Mouse (Mus musculus) liver, embryonic 14.5 days (tissue): ENCODE data around the gene BC017158. TPM values are rescaled to one million over a fixed set of nuclear protein-coding genes. Genes with fewer than 3 reads are reported as not detected.

Experiments used
- ATAC-seq: fragments of 200-750 bp; cut with Nextera tagmentation; 2 replicates; pipeline ENCODE4 v1.8.0; 2017; ENCODE audit warnings: moderate number of reproducible peaks, mild to moderate bottlenecking, moderate library complexity; ENCODE audit not compliant: insufficient read depth
- DNase-seq, 3 experiments: peaks; one replicate each; pipeline ENCODE4 v3.0.0-alpha.2; 2012 to 2013; ENCODE audit warnings: low read depth in 3 of 3, low spot score in 3 of 3
- H3K27ac ChIP-seq: fragments of 300-500 bp; sonication (generic); 2 replicates; pipeline ENCODE4 v1.5.1; 2014; ENCODE audit warnings: moderate library complexity, mild to moderate bottlenecking, control low read depth, inconsistent platforms
- H3K27me3 ChIP-seq: fragments of 300-500 bp; sonication (generic); 2 replicates; pipeline ENCODE4 v1.6.1; 2014; ENCODE audit warnings: mild to moderate bottlenecking, low read length, moderate library complexity; ENCODE audit not compliant: control insufficient read depth, insufficient read depth
- H3K36me3 ChIP-seq: fragments of 300-500 bp; sonication (generic); replicated peaks from 2 replicates; pipeline ENCODE4 v1.6.1; 2014; ENCODE audit warnings: low read depth; ENCODE audit not compliant: control insufficient read depth, insufficient read depth
- H3K4me1 ChIP-seq, 2 experiments: fragments of 200-500 bp in 1 of 2; fragments of 300-500 bp in 1 of 2; sonication (generic) in 1 of 2; replicated peaks; 2 replicates each; pipeline ENCODE4 v1.6.1; 2012 to 2014; ENCODE audit warnings: antibody characterized with exemption in 1 of 2, inconsistent platforms in 1 of 2, low read length in 1 of 2; ENCODE audit not compliant: control insufficient read depth in 2 of 2, insufficient read depth in 2 of 2
- H3K4me2 ChIP-seq: fragments of 300-500 bp; sonication (generic); 2 replicates; pipeline ENCODE4 v1.6.1; 2014; ENCODE audit warnings: low read depth, mild to moderate bottlenecking, control low read depth, moderate library complexity
- H3K4me3 ChIP-seq, 2 experiments: fragments of 200-500 bp in 1 of 2; fragments of 300-500 bp in 1 of 2; sonication (generic) in 1 of 2; 2 replicates each; pipeline ENCODE4 v1.5.1; 2012 to 2014; ENCODE audit warnings: low read depth in 2 of 2, low read length in 2 of 2, mild to moderate bottlenecking in 2 of 2, control low read depth in 1 of 2, inconsistent platforms in 1 of 2, moderate library complexity in 1 of 2; ENCODE audit not compliant: insufficient read depth in 1 of 2
- H3K9ac ChIP-seq: fragments of 300-500 bp; sonication (generic); replicated peaks from 2 replicates; pipeline ENCODE4 v1.6.1; 2014; ENCODE audit warnings: mild to moderate bottlenecking, control low read depth, moderate library complexity
- H3K9me3 ChIP-seq: fragments of 300-500 bp; sonication (generic); 2 replicates; pipeline ENCODE4 v1.6.1; 2016; ENCODE audit warnings: low read length, mixed read lengths; ENCODE audit not compliant: control insufficient read depth
- CTCF ChIP-seq: IDR thresholded peaks from 2 replicates; pipeline ENCODE4 v1.5.1; 2016; ENCODE audit warnings: antibody characterized with exemption, low read depth, control low read depth
- EP300 ChIP-seq: IDR thresholded peaks from 2 replicates; pipeline ENCODE4 v1.6.1; 2016; ENCODE audit warnings: antibody characterized with exemption, low read depth
- WGBS: fragments of 180-500 bp; shearing (Covaris S2); extraction: QIAGEN DNeasy Blood & Tissue Kit; methylation state at CpG from one replicate; pipeline ENCODE4 v1.1.7; 2014; ENCODE audit not compliant: insufficient replicate concordance; 5-methylcytosine and 5-hydroxymethylcytosine counted together
- polyA plus RNA-seq, 2 experiments: library from polyadenylated mRNA; depleted of rRNA in 1 of 2; stranded (reverse) in 1 of 2; unstranded in 1 of 2; fragments of >200 nt; fragmentation: Nextera tagmentation in 1 of 2; extraction: Ambion mirVana in 1 of 2; gene quantifications; 2 replicates each; pipeline versions ENCODE4 v1.2.1 to v1.2.3; 2012 to 2014

Gene BC017158
- polyA plus RNA-seq, 2 experiments: 16.9 to 23.9 TPM

DNA sequence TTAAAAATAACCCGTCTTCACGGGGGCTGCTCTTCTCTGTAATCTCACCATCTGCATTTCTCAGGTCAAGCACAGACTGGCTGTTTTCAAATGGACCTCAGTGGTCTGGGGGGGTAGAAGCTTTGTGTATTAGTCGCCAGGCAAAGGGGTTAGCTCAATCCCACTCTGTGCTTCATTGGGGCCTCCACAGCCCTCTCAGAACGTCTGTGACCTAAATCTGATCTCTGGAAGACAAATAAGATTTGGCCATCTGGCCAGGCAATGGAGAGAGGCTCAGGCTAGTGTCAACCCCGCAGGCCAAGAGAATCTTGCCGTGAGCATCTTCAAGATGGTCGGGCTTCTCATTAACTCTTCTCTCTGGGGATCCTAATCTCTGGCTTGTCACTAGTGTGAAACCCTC, 16.5 kb upstream of the BC017158 start:
- Histone ChIP-seq H3K36me3 (no peaks in the 10 kb centered on the region), H3K9me3 (no peaks in the 10 kb centered on the region), H3K27ac (no peak overlapping the region), H3K9ac (no peak overlapping the region), H3K4me3 (no peak overlapping the region), H3K4me1 (peaks cover 13 to 16% of the 10 kb centered on the region in 2 experiments), H3K4me2 (no peak overlapping the region), H3K27me3 (peaks cover 4% of the 10 kb centered on the region)
- WGBS: 63% methylated on average over 7 of the region's 7 CpGs
- ATAC-seq (no peak), DNase-seq (no peak)
- TF ChIP-seq CTCF: no peak
- TF ChIP-seq EP300: no peak

GRCm38 (mm10) chr7:128313601-128314000, 15.6 kb upstream of the BC017158 start:
- Histone ChIP-seq H3K27me3 (peaks cover 4% of the 10 kb centered on the region), H3K9ac (no peak overlapping the region), H3K4me2 (no peak overlapping the region), H3K4me3 (no peak overlapping the region), H3K9me3 (no peaks in the 10 kb centered on the region), H3K36me3 (no peaks in the 10 kb centered on the region), H3K27ac (no peak overlapping the region), H3K4me1 (peaks cover 18 to 19% of the 10 kb centered on the region in 2 experiments)
- 57% methylated on average over 2 of the region's 2 CpGs for WGBS
- ATAC-seq (no peak), DNase-seq (no peak)
- TF ChIP-seq EP300 (no peak), CTCF (peak; percentile 49)

DNA sequence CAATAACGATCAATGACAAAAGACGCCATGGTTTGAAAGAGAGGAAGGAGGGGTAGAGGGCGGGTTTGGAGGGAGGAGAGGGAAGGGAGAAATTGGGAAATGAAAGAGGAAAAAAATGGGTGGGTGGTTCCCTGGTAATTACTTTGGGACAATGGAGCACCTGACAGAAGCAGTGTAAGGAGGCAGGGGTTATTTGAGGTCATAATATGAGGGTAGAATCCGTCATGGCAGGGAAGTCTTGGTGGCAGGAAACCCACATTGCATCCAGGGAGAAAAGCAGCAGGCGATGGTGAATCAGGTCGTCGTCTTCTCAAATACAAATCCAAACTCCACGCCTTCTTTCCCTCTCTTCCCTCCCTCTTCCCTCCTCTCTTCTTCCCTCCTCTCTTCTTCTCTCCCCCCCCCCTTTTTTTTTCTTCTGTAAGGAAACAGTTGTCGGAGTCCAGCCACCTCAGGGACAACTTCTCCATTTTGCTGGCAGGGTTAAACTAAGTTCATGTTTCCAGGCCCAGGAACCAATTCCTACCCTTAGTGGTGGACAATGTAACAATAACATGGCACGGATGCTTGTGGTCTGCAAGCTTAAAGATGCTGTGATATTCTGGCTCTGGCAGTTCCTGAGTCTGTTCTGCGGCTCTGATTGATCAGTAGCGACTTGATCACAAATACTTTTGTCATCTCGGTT, 14.5 kb upstream of the BC017158 start:
- no peak for ATAC-seq
- H3K9me3 ChIP-seq: no peaks in the 10 kb centered on the region
- H3K27me3 ChIP-seq: peaks cover 4% of the 10 kb centered on the region
- no peak for TF ChIP-seq CTCF
- TF ChIP-seq EP300: no peak
- no peak overlapping the region for H3K9ac ChIP-seq
- no peak for DNase-seq
- H3K4me2 ChIP-seq: no peak overlapping the region
- H3K27ac ChIP-seq: no peak overlapping the region
- no peak overlapping the region for H3K4me3 ChIP-seq
- H3K36me3 ChIP-seq: no peaks in the 10 kb centered on the region
- peaks cover 18 to 23% of the 10 kb centered on the region in 2 experiments for H3K4me1 ChIP-seq
- WGBS: 37% methylated on average over 13 of the region's 13 CpGs

GRCm38 (mm10) chr7:128311811-128312210, 13.8 kb upstream of the BC017158 start:
- DNase-seq: no peak
- Histone ChIP-seq H3K27ac (no peak overlapping the region), H3K4me1 (peaks cover 18 to 23% of the 10 kb centered on the region in 2 experiments), H3K4me3 (no peak overlapping the region), H3K36me3 (no peaks in the 10 kb centered on the region), H3K9ac (no peak overlapping the region), H3K27me3 (peaks cover 4% of the 10 kb centered on the region), H3K4me2 (no peak overlapping the region), H3K9me3 (no peaks in the 10 kb centered on the region)
- TF ChIP-seq EP300 (no peak), CTCF (no peak)
- 63% methylated on average over 8 of the region's 8 CpGs for WGBS
- no peak for ATAC-seq

- WGBS: 49% methylated on average over 3 of the region's 3 CpGs
- DNase-seq (no peak), ATAC-seq (no peak)
- H3K9me3 ChIP-seq: no peaks in the 10 kb centered on the region
- H3K4me2 ChIP-seq: no peak overlapping the region
- TF ChIP-seq EP300 (no peak), CTCF (no peak)
- peaks cover 4% of the 10 kb centered on the region for H3K27me3 ChIP-seq
- no peak overlapping the region for H3K4me3 ChIP-seq
- no peak overlapping the region for H3K9ac ChIP-seq
- H3K36me3 ChIP-seq: no peaks in the 10 kb centered on the region
- H3K27ac ChIP-seq: no peak overlapping the region
- peaks cover 18 to 23% of the 10 kb centered on the region in 2 experiments for H3K4me1 ChIP-seq
These were observed 13.3 kb upstream of the BC017158 start for GRCm38 (mm10) chr7:128311263-128311662.
